Mouse (Mus musculus) urinary bladder, adult 18-20 months (tissue): ENCODE measurements at regions not wholly inside any gene's neighbourhood (a gene's known extent, or its start where the extent isn't known, plus 50 kb on each side); places are given as distances from the start of the nearest gene placed in this dataset.

Source experiments
- DNase-seq, 2 experiments: peaks; one replicate each; pipeline ENCODE4 v3.0.0; 2022; ENCODE audit warnings: low spot score in 2 of 2, mixed read lengths in 2 of 2

DNA sequence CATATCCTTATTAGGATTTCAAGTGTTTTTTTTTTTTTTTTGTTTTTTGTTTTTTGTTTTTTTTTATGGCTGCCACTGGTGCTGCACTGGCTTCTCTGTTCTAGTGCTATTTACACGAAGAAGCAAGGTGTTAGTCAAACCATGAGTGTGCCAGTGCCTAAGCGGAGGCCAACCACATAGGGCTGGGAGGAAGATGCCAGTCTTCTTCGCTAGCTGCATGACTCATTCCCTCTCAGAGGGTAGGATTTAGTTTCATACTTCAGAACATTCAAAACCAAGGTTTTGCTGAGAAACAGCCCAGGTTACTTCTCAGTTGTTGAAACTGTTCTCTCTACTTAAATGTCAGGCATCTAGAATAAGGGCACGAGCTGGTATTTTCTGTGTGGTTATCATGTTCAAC, 72.6 kb downstream of the Icos start:
- no peak for DNase-seq

DNA sequence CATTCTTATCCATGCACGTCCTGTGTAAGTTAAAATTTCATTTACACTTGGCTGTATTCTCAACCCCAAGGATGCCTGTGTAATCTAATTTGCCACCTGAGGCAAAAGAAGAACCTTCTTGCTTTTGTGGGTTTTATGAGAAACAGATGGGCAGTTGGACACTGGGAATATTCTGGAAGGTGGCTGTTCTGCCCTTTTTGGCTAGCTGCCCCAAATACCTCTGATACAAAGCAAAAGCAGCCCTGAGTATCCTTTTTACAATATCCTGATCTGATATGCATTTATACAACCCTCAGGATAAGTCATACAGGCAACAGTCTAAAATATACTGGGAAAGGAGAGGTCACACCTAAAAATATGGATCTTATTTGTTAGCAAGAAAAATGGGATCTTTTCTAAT, 75.9 kb downstream of the Icos start:
- no peak for DNase-seq

DNA sequence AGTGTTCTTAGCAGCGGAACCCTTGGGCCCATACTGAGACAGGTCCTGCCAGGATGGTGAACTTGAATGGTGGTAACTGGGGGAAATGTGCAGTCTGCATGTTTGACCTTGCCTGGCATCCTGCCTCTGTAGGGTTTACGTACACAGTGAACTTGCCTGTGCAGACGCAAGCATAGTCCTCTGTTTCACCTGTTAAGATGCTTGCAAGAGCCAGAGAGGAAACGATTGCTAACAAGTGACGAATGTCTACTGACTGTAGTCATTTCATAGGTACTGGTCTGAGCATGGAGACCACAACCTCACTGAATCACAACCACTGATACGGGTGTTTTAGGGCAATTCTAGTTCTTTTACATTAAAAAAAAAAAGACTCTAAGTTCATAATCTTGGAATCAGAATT, 76.7 kb downstream of the Icos start:
- no peak for DNase-seq

DNA sequence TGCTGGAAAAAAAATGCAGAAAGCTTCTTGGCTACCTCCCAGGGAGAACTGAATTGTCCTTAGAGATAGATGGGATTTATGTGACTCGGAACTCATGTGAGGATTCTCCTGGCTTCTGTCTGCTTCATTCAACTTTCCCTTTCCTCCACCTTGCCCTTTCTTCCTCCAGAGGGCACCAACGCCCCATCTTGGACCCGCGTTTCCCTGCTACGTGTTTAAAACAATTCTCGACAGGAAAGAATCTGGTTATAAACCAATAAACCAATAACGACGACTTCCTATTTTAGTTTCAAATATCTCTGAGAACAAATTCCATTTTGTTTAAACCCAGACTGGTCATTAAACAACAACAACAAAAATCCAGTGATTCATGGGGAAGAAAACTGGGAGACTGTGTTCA, 77.4 kb downstream of the Icos start:
- peak; percentile 34 to 45 for DNase-seq

DNA sequence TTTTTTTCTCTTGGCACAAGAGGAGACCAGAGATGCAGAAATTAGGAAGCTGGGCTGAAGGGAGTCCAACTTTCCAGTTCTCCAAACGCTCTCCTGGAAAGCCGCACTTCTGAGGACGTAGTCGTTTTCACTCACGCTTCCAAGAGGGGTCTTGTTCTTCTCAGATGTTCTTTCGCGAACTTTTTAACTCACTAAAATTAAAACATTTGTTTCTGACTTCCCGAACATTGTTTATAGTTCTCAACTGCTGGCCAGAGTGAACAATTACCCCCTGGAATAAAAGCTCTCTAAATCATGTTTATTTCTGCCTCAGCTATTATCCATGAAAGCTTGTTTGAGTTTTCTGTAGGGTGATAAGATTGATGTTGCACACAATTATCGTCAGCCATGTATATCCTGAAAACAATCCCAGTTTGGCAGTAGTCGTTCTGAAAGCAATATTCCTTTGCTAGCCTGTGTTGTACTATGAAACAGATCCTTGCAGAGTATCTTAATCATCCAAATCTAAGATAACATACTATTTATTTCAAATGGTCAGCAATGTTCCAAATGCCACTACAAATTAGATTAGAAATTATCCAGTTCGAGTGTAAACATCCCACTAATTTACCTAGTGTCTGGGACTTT, 82.3 kb downstream of the Icos start:
- DNase-seq = no peak

DNA sequence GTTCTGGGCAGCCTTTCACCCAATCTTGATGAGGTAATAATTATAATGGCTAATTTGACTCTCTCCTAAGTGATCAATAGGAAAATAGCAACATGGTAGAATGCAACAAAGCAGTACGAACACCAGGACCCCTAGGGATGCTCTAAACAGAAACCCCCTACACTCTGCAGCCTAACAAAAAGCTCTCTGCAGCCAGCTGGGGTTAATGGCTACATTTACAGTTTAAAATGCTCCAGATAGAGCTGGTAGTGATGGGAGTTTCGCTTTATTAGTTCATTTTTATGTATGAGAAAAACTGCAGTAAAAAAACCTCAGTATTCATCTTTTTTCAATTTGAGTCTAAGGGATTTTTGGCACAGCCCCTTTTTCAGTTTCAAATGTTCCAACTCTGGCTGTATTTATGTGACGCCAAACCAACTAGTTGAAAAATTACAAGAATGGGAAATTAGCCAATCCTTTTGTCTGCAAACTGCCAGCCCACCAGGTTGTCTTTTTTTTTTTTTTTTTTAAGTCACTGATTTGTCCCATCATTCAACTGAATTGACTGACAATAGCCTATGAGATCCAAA, 84.2 kb downstream of the Icos start:
- no peak for DNase-seq

DNA sequence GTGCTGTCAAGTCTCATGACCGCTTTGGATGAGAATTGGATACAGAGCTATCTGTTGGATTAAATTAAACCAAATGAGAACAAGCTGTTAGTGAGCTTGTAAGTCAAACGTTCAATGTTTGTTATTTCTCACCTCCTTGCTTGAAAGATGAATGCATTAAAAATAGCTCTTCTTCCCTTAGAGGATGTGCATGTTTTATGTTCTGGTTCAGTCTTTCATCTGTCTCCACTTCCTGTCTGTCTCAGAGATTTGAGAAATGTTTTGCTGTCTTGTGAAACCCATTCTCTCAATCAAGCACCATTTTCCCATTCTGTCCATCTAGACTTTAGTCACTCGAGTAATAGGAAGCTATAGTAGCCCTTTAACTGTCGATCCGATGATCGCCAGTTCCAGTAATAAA, 90.4 kb downstream of the Icos start:
- DNase-seq = no peak

DNA sequence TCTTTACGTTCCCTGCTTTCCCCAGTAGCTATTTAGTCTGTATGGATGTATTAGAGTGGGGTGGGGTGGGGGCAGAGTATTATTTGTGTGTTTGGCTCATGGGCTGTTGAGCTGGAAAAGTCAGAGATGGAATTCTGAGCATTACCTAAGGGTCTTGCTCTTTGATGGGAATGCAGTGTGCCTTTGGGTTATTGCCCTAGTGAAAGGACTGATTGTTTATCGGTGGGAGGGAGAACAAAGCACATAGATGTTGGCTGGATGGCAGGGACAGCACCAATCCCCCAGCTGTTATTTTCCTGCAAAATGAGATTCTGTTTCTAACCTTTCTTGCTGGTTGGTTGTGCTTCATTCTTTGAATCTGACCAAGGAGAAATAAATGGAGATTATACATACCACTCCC, 96.4 kb downstream of the Icos start:
- DNase-seq = no peak

DNA sequence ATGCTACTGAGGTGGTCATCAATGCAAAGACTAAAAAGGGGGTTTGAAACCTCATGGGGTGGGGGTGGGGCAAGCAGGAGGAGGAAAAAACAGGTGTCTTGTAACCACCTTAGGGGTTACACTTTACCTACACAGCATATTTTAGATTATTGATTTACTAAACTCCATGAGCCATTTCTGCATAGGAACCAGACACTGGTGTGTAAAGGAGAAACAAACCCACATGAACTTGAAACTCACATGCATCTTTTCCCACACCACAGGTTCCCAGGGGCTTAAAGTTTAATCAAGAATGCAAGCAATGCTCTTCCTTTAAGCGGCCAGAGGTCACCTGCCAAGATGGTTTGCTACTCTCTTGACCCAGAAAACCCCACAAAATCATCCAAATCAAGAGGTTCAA, 97.6 kb downstream of the Icos start:
- no peak for DNase-seq

DNA sequence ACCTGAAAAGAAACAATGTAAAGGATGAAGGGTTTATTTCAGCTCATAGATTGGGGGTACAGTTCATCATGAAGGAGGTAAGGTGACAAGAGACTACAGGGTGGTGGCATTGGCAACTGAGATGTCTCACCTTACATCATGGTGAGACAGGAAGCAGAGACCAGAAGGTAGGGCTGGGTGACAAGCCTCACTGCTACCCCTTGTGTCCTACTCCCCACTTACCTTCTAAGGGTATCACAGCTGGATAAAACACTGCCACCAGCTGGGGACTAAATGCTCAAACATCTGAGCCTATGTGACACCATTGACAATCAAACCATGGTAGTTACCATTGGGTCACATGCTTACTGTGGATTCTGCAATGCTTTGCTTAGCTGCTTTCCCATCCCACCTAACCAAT, 107.0 kb downstream of the Icos start:
- DNase-seq = no peak

DNA sequence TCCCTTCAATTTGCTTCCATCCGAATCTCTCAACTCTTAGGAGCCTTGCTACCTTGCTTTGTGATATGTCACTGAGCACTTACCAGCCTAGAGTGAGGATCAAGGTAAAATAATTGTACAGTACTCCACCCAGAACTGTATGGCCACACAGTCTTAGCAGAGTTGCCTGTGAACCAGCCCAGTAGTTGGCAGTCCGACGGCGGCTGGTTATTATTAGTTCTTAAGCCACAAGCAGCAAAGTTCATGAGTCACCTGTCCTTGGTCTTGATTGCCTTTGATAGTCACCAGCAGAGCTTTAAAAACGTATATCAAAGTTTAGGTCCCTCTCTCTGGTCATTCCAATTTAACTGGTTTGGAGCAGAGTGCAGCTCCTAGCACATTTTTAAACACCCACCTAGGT, 109.1 kb downstream of the Icos start:
- DNase-seq = no peak

DNA sequence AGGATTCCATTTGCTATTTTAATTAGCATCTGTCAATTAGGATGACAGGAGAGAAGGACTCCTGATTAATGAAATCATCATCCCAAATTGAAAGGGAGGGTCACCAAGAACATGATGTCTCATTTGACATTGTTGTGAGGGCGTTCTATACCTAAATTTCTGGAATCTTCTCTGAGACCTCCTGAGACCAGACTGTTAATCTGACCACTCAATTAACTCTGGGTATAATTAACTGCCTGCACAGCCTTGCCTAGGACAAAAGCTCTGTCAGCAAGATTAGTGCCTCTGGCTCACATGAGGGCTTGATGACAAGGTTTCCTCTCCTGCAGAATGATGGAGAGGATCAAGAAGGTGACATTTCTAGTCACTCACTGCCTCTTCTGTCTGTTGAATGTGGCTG, 113.1 kb downstream of the Icos start:
- DNase-seq = no peak

DNA sequence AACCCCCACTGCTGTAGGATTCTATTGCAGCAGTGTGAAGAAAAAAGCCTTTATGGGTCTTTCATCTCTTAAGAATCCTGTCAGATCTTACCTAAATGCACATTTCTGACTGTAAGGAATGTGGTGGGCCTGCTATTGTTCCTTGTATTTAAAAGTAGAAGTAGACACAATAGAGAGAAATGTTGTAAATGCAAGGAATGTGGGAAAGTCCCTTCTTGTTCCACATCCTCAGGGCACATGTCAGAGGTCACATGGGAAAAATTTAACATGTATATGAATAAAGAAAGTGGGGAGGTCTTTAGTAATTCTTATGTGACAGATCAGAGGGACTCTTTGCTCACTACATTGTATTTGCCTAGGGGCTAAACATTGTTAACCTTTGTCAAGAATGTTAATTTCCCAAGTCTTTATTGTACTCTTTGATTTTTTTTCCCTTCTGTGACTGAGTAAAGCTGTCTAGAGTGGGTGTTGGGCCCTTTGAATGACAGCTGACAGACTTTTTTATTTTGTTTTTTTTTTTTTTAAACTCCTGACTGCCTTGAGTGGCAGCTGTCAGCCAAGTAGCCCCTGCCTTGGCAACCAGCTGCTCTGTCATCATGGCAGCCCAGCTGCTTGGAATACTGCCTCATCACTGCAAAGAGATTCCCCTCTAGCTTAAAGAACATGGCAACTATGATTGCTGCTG, 117.9 kb downstream of the Icos start:
- DNase-seq = no peak

DNA sequence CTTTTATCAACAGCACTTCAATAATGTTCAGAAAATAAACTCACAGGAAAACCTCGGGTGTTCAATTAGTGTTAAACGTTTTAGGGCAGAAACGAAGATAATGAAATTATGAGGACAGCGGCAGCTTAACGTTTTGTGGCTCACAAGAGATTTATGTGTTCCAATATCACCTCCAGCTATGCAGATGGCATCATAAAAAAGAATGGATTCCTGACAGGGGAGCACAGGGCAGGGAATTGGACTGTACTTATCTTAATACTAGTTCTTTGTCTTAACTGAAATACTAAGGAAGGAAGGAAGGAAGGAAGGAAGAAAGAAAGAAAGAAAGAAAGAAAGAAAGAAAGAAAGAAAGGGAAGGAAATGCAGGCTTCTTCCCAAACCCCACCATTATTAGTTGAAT, 121.6 kb downstream of the Icos start:
- no peak for DNase-seq

DNA sequence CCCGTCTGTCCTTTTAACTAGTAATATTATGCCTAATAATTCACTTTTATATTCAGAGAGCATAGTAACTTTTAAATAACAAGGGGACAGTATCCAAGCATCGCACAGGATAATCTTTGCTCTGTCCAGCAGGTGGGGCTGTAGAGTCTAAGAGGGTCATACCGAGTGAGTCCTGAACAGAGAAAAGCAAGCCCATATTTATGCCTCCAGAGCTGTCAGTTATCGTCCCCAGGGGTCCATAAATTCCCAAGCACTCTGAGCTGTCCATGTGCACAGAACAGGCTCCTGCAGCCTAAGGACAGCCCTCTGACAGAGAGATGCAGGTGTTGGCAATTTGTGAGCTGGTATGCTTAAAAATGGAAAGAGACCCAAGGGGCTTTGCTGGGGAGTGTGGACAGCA, 124.0 kb downstream of the Icos start:
- no peak for DNase-seq

DNA sequence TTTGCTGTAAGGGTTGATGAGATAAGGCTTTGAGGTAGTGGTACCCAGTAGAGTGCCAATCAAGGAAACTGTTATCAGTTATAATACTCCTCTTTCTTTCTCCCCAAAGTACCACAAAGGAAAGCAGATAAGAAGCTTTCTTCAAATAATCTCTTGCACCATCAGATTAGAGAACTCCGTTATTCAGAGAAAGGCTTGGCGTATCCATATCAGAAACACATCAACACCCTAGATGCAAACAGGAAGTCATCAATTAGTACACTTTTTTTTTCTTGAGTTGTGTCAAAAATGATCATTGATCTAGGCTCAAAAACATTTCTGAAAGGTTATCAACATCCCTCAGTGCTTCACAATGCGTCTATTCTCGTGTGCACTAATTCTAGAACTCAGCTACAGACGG, 124.6 kb downstream of the Icos start:
- no peak for DNase-seq

DNA sequence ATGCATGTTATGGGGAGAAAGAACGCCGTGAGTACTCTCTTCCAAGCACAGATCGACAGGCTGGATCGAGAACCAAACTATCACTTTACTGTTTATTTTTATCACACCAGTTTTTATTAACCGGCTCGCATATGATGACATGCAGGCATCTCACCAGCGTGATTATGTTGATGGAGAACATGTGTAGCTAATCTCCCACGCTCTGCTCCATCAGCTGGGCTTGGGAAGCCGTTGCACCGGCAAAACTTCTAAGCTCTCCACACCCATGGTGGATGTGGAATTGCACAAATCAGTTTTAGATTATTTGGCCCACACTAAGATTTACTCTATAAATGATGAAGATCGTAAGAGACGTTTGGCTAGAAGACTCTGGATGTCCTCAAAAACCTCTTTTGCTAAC, 125.9 kb downstream of the Icos start:
- no peak for DNase-seq

DNA sequence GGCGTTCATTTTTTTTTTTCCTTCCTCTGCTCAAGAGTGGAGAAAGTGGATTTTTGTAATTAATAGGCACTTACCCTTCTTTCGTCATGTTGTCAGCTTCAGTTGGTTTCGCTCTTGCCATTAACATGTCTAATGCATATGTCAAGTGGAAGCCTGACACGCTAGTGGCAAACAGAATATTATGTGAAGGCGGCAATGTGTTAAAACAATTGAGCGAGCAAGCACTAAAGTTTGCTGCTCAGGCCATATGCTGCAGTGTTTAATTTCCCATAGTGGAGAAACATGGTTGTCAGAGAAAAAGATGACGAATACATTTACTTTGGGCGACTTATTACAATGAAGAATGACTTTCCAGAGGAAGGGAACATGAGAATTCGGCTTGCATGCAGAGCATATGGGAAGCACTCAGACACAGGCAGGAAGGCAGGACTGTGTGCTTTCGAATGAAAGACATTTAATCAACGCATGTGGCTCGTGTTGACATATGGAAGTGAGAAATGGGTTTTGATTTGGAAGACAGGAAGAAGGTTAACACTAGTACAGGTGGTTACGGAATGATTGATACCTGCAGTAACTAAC, 134.1 kb downstream of the Icos start:
- DNase-seq = no peak

DNA sequence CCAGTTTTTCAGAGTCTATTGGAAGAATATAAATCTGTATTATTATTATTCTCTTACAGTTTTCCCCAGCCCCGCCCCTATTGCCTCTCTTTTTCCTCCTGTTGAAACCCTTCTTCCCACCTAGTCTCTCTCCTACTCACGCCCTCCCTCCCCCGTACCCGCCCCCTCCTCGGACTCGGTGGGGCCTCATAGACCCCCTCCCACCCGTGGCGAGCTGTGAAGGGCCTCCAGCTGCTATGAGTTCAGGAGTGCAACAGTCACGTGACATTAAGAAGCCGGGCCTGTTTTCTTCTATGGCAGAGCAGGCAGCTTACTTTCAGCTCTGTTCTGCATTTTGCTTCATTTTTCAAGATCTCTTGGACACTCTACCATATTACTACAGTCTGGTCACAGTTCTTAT, 139.8 kb downstream of the Icos start:
- no peak for DNase-seq

DNA sequence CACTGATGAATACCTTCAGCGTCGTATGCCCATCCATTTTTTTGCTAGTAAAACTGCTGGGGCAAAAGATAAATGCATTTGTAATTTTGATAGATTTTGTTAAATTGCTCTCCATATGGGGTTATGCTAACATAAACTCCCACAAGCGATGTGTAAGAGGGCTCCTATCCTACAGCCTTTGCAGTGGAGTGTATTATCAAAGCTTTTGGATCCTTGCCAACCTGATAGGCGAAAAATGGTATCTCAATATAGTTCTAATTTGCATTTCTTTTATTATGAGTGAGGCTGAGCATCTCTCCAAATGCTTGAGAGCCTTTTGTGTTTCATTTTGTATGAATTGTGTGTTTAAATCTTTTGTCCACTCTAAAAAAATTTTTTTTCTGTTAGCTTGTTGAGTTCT, 140.3 kb downstream of the Icos start:
- DNase-seq = no peak

DNA sequence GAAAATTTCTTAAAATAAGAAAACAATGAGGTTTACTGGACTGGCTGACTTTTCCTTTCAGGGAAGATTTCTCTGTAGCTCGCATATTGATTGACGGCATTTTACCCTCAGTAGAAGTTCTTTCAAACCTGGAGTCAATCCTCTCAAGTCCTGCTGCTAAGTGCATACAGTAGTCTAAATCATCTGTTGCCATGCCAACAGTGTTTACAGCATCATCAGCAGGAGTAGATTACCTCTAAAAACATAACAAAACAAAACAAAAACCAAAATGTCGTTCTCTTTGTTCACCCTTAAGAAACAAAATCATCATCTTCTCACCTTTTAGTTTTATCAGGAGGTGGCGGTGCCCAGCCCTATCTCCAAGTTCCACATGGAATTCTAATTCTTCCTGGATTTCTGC, 143.8 kb downstream of the Icos start:
- no peak for DNase-seq

DNA sequence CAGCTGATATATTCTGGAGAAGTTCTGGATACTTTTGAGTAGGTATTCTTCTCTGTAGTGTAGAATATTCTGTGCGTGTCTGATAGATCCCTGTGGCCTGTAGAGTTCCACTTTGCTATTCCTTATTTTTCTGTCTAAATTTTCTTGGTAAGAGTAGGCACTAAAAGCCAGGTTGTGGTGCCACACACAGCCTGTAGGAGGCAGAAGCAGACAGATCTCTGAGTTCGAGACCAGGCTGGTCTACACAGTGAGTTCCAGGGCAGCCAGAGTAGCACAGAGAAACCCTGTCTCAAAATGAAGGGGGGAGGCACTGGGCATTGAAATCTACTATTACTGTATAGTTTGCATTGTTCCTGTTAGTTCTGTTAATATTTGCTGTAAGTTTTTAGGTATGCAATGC, 147.4 kb downstream of the Icos start:
- no peak for DNase-seq
